Mouse (Mus musculus) common myeloid progenitor, adult 5-6 weeks (primary cell): ENCODE results near the gene Abcc4. TPM values are rescaled to one million over a fixed set of nuclear protein-coding genes. Genes with fewer than 3 reads are reported as not detected.

Source experiments
- ATAC-seq: replicated peaks from 2 replicates; pipeline ENCODE4 v1.8.0; 2016; ENCODE audit warnings: low read depth, mild to moderate bottlenecking, moderate TSS enrichment, inconsistent platforms; ENCODE audit not compliant: poor library complexity, severe bottlenecking
- total RNA-seq: library from RNA; stranded (forward); fragments of 200-1000, 187-1606 nt; gene quantifications from 2 replicates; pipeline ENCODE4 v1.2.3, GENCODE M21; 2017

Abcc4 gene
- total RNA-seq, 1 experiment from 2014 or later = 17.6 TPM

GRCm38 (mm10) chr14:118713869-118714268 lies 7.8 kb upstream of the Abcc4 start:
- no peak for ATAC-seq

GRCm38 (mm10) chr14:118713408-118713807 lies 7.4 kb upstream of the Abcc4 start:
- 0 out of 2 replicates have a peak, but pooled peaks have one; percentile 10 for ATAC-seq

GRCm38 (mm10) chr14:118712889-118713288 lies 6.9 kb upstream of the Abcc4 start:
- no peak for ATAC-seq

- no peak for ATAC-seq
These were observed 4.9 kb upstream of the Abcc4 start for GRCm38 (mm10) chr14:118710945-118711344.

GRCm38 (mm10) chr14:118709736-118710135 lies 3.7 kb upstream of the Abcc4 start:
- peak; percentile 76 for ATAC-seq

GRCm38 (mm10) chr14:118708126-118708525 lies 2.1 kb upstream of the Abcc4 start:
- ATAC-seq = no peak

GRCm38 (mm10) chr14:118706962-118707361 lies 943 bp upstream of the Abcc4 start:
- no peak for ATAC-seq

- peak; percentile 3; the same call in 1 of the 2 replicates for ATAC-seq
These were observed 583 bp downstream of the Abcc4 start for GRCm38 (mm10) chr14:118705465-118705807.

GRCm38 (mm10) chr14:118703363-118703762 lies 2.7 kb downstream of the Abcc4 start:
- no peak for ATAC-seq

GRCm38 (mm10) chr14:118701991-118702608 lies 3.9 kb downstream of the Abcc4 start:
- 0 out of 2 replicates have a peak, but pooled peaks have one; percentile 16 for ATAC-seq

GRCm38 (mm10) chr14:118700576-118700975 lies 5.4 kb downstream of the Abcc4 start:
- ATAC-seq = no peak

GRCm38 (mm10) chr14:118699963-118700362 lies 6.1 kb downstream of the Abcc4 start:
- peak; percentile 59; the same call in 1 of the 2 replicates for ATAC-seq

GRCm38 (mm10) chr14:118699508-118699907 lies 6.5 kb downstream of the Abcc4 start:
- ATAC-seq = 0 out of 2 replicates have a peak, but pooled peaks have one; percentile 9

GRCm38 (mm10) chr14:118696556-118697289 lies 9.3 kb downstream of the Abcc4 start:
- ATAC-seq = no peak

- ATAC-seq = no peak
These were observed 10.2 kb downstream of the Abcc4 start for GRCm38 (mm10) chr14:118695866-118696265.

GRCm38 (mm10) chr14:118694321-118694720 lies 11.7 kb downstream of the Abcc4 start:
- ATAC-seq = no peak

- ATAC-seq = no peak
These were observed 14.1 kb downstream of the Abcc4 start for GRCm38 (mm10) chr14:118691910-118692309.

GRCm38 (mm10) chr14:118691404-118691803 lies 14.6 kb downstream of the Abcc4 start:
- no peak for ATAC-seq

- peak; percentile 87 for ATAC-seq
These were observed 15.1 kb downstream of the Abcc4 start for GRCm38 (mm10) chr14:118690921-118691320.

GRCm38 (mm10) chr14:118690336-118690735 lies 15.7 kb downstream of the Abcc4 start:
- peak; percentile 3; the same call in 1 of the 2 replicates for ATAC-seq

- no peak for ATAC-seq
These were observed 17.4 kb downstream of the Abcc4 start for GRCm38 (mm10) chr14:118688643-118689042.
